Mouse (Mus musculus) midbrain, embryonic 15.5 days (tissue): ENCODE data around the gene Jun. TPM values are rescaled to one million over a fixed set of nuclear protein-coding genes. Genes with fewer than 3 reads are reported as not detected.
A peak's percentile ranks its signal among the peaks of the same experiment; 100 is the strongest.

Experiments
- ATAC-seq: fragments of 200-750 bp; cut with Nextera tagmentation; replicated peaks from 2 replicates; pipeline ENCODE4 v1.8.0; 2017; ENCODE audit warnings: moderate TSS enrichment
- H3K27ac ChIP-seq: fragments of 300-500 bp; sonication (generic); 2 replicates; pipeline ENCODE4 v1.5.1; 2015; ENCODE audit warnings: mild to moderate bottlenecking, inconsistent platforms
- H3K27me3 ChIP-seq: fragments of 300-500 bp; sonication (generic); replicated peaks from 2 replicates; pipeline ENCODE4 v1.6.1; 2015; ENCODE audit warnings: inconsistent platforms
- H3K36me3 ChIP-seq: fragments of 300-500 bp; sonication (generic); replicated peaks from 2 replicates; pipeline ENCODE4 v1.6.1; 2015; ENCODE audit warnings: inconsistent platforms
- H3K4me1 ChIP-seq: fragments of 300-500 bp; sonication (generic); 2 replicates; pipeline ENCODE4 v1.6.1; 2015; ENCODE audit warnings: inconsistent platforms
- H3K4me2 ChIP-seq: fragments of 300-500 bp; sonication (generic); 2 replicates; pipeline ENCODE4 v1.6.1; 2015; ENCODE audit warnings: inconsistent platforms, mild to moderate bottlenecking, moderate library complexity
- H3K4me3 ChIP-seq: fragments of 300-500 bp; sonication (generic); 2 replicates; pipeline ENCODE4 v1.5.1; 2015; ENCODE audit warnings: mild to moderate bottlenecking, inconsistent platforms
- H3K9ac ChIP-seq: fragments of 300-500 bp; sonication (generic); 2 replicates; pipeline ENCODE4 v1.6.1; 2015; ENCODE audit warnings: mild to moderate bottlenecking, inconsistent platforms
- H3K9me3 ChIP-seq: fragments of 300-500 bp; sonication (generic); 2 replicates; pipeline ENCODE4 v1.6.1; 2016; ENCODE audit warnings: inconsistent platforms
- whole genome bisulfite sequencing: fragments of 180-500 bp; shearing (Covaris S2); methylation state at CpG from one replicate; pipeline ENCODE4 v1.1.7; 2015; ENCODE audit warnings: mixed read lengths; 5-methylcytosine and 5-hydroxymethylcytosine counted together
- polyA plus RNA-seq: library from polyadenylated mRNA; unstranded; fragments of >200 nt; fragmentation: Nextera tagmentation; extraction: Ambion mirVana; gene quantifications from 2 replicates; pipeline ENCODE4 v1.2.1, GENCODE M21; 2015

The Jun gene
- polyA plus RNA-seq, 1 experiment from 2014 or later = 49.9 TPM

- 83% methylated on average over 8 of the region's 8 CpGs for WGBS
- Histone ChIP-seq H3K9me3 (no peaks in the 10 kb centered on the region), H3K4me3 (no peak overlapping the region), H3K36me3 (no peaks in the 10 kb centered on the region), H3K27ac (no peak overlapping the region), H3K4me1 (no peaks in the 10 kb centered on the region), H3K4me2 (no peak overlapping the region), H3K27me3 (no peaks in the 10 kb centered on the region), H3K9ac (no peak overlapping the region)
- no peak for ATAC-seq
Observed at GRCm38 (mm10) chr4:95068045-95068948, 16.3 kb upstream of the Jun start.

DNA sequence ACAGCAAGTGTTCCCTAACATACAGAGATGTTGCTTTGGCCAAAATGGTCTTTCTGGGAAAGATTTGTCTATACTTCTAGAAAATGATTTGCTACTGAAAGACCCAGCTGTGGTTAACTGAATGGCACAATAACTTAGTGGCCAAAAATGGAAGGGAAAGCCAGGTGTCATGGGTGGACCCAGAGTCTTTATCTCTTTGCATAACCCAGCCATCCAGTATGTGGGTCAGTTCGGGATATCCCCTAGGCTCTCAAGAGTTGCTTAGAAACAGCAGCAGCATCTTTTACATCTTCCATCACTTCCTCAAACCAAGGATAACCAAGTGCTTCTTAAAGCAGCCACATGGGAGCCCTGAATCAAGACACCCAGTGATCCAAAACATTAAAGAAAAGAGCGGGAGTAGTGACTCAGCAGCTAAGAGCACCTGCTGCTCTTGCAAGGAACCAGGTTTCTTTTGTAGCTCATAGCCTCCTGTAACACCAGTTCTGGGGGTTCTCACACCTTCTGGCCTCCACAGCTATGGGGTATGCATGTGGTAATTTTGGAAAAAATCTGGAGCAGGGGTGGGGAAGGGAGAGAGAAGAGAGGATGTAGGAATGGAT lies 11.7 kb upstream of the Jun start:
- ATAC-seq = no peak
- H3K4me3 ChIP-seq = no peak overlapping the region
- WGBS = 87% methylated on average over 2 of the region's 2 CpGs
- no peak overlapping the region for H3K27ac ChIP-seq
- H3K36me3 ChIP-seq = no peaks in the 10 kb centered on the region
- no peaks in the 10 kb centered on the region for H3K27me3 ChIP-seq
- H3K9ac ChIP-seq = no peak overlapping the region
- H3K4me1 ChIP-seq = no peaks in the 10 kb centered on the region
- no peaks in the 10 kb centered on the region for H3K9me3 ChIP-seq
- H3K4me2 ChIP-seq = no peak overlapping the region

DNA sequence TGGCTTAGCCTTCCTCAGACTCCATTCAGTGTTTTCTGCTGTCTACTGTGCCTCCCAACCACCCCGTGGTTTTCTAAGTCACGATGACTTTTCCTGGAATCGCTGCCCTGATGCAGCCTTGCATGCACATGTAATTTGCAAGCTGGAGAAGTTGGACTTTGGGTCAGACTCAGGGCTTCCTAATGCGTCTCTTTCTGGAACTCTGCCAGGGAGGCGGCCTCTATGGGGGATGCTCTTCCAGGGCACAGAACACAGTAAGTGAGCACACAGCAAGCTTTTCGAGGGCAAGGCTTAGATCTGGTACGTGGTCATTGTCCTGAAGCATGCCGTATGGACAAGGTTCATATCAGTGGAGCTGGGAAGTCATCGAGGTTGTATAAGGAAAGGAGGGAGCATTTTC lies 10.9 kb upstream of the Jun start:
- no peak for ATAC-seq
- WGBS = 78% methylated on average over 9 of the region's 9 CpGs
- no peaks in the 10 kb centered on the region for H3K4me1 ChIP-seq
- H3K4me3 ChIP-seq = no peak overlapping the region
- no peak overlapping the region for H3K4me2 ChIP-seq
- H3K36me3 ChIP-seq = no peaks in the 10 kb centered on the region
- no peaks in the 10 kb centered on the region for H3K9me3 ChIP-seq
- no peak overlapping the region for H3K9ac ChIP-seq
- no peak overlapping the region for H3K27ac ChIP-seq
- H3K27me3 ChIP-seq = no peaks in the 10 kb centered on the region

GRCm38 (mm10) chr4:95057264-95057663 lies 5.2 kb upstream of the Jun start:
- no peaks in the 10 kb centered on the region for H3K27me3 ChIP-seq
- 89% methylated on average over 4 of the region's 4 CpGs for WGBS

DNA sequence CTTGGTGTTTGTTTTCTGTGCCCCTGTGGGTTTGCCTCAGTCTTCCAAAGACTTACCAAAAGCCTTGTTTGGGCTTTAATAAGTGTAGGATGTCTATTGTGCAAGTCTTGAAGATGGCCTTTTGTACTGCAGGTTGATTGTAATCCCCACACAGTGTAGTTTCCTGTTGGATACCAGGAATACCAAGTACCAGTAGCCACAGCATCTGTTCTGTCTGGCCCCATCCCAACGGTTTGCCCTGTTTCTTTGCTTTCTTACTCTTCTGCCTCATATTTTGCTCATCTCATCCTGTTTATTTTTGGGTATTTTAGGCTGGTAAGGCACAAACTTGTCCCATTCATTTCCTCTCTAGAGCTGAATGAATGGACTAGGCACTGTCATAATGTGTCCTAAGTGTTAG lies 3.3 kb upstream of the Jun start:
- Histone ChIP-seq H3K9ac (no peak overlapping the region), H3K9me3 (no peaks in the 10 kb centered on the region), H3K4me2 (no peak overlapping the region), H3K27me3 (no peaks in the 10 kb centered on the region), H3K27ac (no peak overlapping the region), H3K4me3 (no peak overlapping the region), H3K36me3 (no peaks in the 10 kb centered on the region), H3K4me1 (peaks cover 23% of the 10 kb centered on the region)
- ATAC-seq = no peak
- WGBS = 62% methylated on average over 1 of the region's 1 CpGs

More at GRCm38 (mm10) chr4:95057264-95057663, 5.2 kb upstream of the Jun start:
- Histone ChIP-seq H3K27ac (no peak overlapping the region), H3K36me3 (no peaks in the 10 kb centered on the region), H3K9me3 (no peaks in the 10 kb centered on the region), H3K9ac (no peak overlapping the region), H3K4me1 (peaks cover 16% of the 10 kb centered on the region), H3K4me2 (no peak overlapping the region), H3K4me3 (no peak overlapping the region)
- ATAC-seq = no peak

DNA sequence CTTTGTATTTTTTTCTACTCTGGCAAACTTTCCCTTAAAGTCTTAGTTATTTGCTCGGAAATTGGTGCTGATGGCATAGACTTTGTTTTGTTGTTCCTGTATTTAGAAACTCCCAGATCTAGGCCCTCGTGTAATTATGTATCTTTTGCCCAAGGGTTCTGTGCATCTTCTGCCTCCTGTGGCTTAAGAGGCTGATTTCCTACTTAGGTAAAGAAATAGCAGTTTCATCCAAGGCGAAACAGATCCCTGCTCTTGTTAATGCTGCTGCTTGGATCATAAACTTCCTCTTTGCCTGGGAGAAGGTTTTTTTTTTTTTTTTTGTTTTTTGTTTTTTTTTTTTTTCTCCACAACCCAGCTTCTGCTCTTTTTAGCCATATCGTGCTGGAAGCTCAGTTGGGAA lies 2.3 kb upstream of the Jun start:
- H3K27ac ChIP-seq = no peak overlapping the region
- no peaks in the 10 kb centered on the region for H3K36me3 ChIP-seq
- peak overlapping the region; percentile 90; the same call in 1 of the 2 replicates for H3K4me2 ChIP-seq
- WGBS = 56% methylated on average over 4 of the region's 4 CpGs
- no peak overlapping the region for H3K9ac ChIP-seq
- no peak overlapping the region for H3K4me3 ChIP-seq
- no peak for ATAC-seq
- no peaks in the 10 kb centered on the region for H3K9me3 ChIP-seq
- H3K27me3 ChIP-seq = no peaks in the 10 kb centered on the region
- peaks cover 28% of the 10 kb centered on the region for H3K4me1 ChIP-seq

DNA sequence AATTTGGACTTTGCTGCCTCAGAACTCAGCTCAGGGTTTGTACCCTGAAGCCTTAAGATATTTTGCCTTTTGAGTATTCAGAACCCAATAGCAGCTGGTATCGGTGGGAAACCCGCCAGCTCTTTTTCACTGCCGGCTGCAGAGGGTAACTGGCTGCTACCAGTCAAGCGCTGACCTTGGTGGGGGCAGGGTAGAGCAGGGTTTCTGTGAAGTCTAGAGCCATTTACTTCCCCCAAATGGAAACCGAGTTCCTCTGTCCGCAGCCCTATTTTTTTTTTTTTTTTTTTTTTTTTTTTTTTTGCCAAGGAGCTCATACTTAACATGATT lies 1.7 kb upstream of the Jun start:
- Histone ChIP-seq H3K36me3 (no peaks in the 10 kb centered on the region), H3K4me2 (peak overlapping the region; percentile 90), H3K4me3 (peak overlapping the region; percentile 56), H3K9me3 (no peaks in the 10 kb centered on the region), H3K4me1 (peaks cover 34% of the 10 kb centered on the region), H3K27me3 (no peaks in the 10 kb centered on the region), H3K9ac (peak overlapping the region; percentile 76; the same call in 1 of the 2 replicates), H3K27ac (peak overlapping the region; percentile 96)
- no peak for ATAC-seq
- 3% methylated on average over 6 of the region's 6 CpGs for WGBS

DNA sequence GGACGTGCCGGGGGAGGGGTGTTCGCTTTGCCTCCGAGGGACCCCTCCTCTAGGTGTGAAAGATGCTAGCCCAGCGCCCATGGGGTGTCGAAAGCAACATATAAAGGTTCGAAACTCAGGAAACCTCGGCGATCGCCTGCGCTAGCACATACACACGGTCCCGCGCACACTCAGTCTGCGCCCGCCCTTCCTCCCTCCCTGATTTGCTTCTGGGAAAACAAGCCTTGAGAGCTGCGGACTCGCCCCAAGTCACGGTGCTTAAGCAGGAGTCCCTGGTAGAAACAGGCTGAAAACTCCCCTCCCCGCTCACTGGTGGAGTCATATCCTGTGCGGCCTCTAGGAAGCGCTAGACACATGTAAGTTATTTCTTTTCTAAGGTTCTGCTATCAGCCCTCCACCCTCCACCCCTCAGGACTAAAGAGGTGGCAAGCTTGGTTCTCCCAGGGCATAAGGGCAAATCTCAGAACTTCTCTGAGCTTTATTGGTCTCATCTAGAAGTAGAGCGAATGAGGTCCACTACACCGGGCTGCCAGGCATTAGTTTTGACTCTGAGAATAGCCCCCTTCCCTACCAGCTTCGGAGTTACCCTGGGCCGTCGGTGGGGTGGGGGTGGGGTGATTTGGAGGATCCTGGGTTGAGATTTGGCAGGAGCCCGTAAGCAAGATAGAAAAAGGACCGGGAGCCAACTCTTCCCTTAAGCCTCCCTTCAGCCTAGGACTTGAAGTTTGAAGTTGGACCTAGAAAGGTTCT lies 1.2 kb upstream of the Jun start:
- WGBS = under 1% methylated on average over 29 of the region's 29 CpGs
- ATAC-seq = peak; percentile 51
- no peaks in the 10 kb centered on the region for H3K36me3 ChIP-seq
- H3K4me3 ChIP-seq = peak overlapping the region; percentile 56
- H3K9ac ChIP-seq = peak overlapping the region; percentile 76
- no peaks in the 10 kb centered on the region for H3K9me3 ChIP-seq
- H3K27ac ChIP-seq = peak overlapping the region; percentile 96
- H3K4me1 ChIP-seq = peaks cover 39% of the 10 kb centered on the region
- no peaks in the 10 kb centered on the region for H3K27me3 ChIP-seq
- H3K4me2 ChIP-seq = peak overlapping the region; percentile 90

DNA sequence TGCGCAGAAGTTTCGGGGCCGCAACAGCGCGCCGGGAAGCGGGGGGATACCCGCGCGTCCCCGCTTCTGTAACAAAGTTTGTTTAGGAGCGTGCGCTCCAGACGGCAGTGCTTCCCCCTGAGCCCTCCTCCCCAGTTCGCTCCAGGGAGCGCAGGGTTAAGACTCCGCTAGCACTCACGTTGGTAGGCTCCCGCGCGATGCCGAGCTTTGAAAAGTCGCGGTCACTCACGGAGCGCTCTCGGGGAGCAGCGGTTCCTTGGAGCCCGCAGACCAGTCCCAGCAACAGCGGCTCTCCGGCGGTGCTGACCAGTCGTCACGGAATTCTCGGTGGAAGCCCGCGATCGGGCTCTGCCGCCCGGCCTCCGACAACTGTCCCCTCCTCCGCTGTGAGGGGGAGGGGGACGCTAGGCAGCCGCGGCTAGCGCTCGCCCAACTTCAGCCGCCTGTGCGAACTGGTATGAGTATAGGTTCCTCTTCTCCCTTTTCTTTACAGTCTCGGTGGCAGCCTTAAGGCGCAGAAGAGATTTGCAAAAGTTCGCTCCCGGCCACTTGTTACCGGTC lies 631 bp downstream of the Jun start:
- peaks cover 42% of the 10 kb centered on the region for H3K4me1 ChIP-seq
- peak; percentile 17 for ATAC-seq
- under 1% methylated on average over 53 of the region's 54 CpGs for WGBS
- no peaks in the 10 kb centered on the region for H3K27me3 ChIP-seq
- no peaks in the 10 kb centered on the region for H3K36me3 ChIP-seq
- peak overlapping the region; percentile 67 for H3K9ac ChIP-seq
- peak overlapping the region; percentile 96 for H3K27ac ChIP-seq
- no peaks in the 10 kb centered on the region for H3K9me3 ChIP-seq
- peak overlapping the region; percentile 90 for H3K4me2 ChIP-seq
- H3K4me3 ChIP-seq = peak overlapping the region; percentile 56

DNA sequence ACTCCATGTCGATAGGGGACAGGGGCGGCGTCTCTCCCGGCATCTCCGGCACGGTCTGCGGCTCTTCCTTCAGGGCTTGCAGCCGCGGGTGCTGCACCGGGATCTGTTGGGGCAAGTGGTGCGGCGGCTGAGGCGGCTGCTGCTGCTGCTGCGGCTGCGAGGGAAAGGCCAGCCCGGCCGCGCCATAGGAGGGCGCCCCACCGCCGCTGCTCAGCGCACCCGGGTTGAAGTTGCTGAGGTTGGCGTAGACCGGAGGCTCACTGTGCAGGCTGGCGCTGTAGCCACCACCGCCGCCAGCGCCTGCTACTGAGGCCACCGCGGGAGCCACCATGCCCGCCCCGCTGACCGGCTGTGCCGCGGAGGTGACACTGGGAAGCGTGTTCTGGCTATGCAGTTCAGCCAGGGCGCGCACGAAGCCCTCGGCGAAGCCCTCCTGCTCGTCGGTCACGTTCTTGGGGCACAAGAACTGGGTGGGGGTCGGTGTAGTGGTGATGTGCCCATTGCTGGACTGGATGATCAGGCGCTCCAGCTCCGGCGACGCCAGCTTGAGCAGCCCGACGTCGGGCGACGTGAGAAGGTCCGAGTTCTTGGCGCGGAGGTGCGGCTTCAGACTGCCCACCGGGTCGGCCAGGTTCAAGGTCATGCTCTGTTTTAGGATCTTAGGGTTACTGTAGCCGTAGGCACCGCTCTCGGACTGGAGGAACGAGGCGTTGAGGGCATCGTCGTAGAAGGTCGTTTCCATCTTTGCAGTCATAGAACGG lies 1.3 kb downstream of the Jun start:
- peak overlapping the region; percentile 90 for H3K4me2 ChIP-seq
- H3K9me3 ChIP-seq = no peaks in the 10 kb centered on the region
- under 1% methylated on average over 70 of the region's 70 CpGs for WGBS
- H3K4me1 ChIP-seq = peaks cover 42% of the 10 kb centered on the region
- H3K27ac ChIP-seq = peak overlapping the region; percentile 96
- H3K36me3 ChIP-seq = no peaks in the 10 kb centered on the region
- peak overlapping the region; percentile 67 for H3K9ac ChIP-seq
- H3K4me3 ChIP-seq = peak overlapping the region; percentile 56
- H3K27me3 ChIP-seq = no peaks in the 10 kb centered on the region
- peak; percentile 8; the same call in 1 of the 2 replicates for ATAC-seq

GRCm38 (mm10) chr4:95049884-95050517 lies 2.0 kb downstream of the Jun start:
- peak overlapping the region; percentile 67 for H3K9ac ChIP-seq
- no peak for ATAC-seq
- H3K4me2 ChIP-seq = peak overlapping the region; percentile 90
- H3K4me1 ChIP-seq = peaks cover 38% of the 10 kb centered on the region
- H3K9me3 ChIP-seq = no peaks in the 10 kb centered on the region
- peak overlapping the region; percentile 56 for H3K4me3 ChIP-seq
- under 1% methylated on average over 34 of the region's 34 CpGs for WGBS
- no peaks in the 10 kb centered on the region for H3K27me3 ChIP-seq
- H3K27ac ChIP-seq = peak overlapping the region; percentile 96
- H3K36me3 ChIP-seq = no peaks in the 10 kb centered on the region
